Mouse (Mus musculus) c-Kit-positive CD71-negative TER-119-negative erythroid progenitor cells, embryonic 14.5 days (primary cell): ENCODE results near the gene Nat14.

Experiments used
- DNase-seq: peaks from one replicate; pipeline ENCODE4 v3.0.0-alpha.2; 2013; ENCODE audit warnings: low read depth

The Nat14 gene

DNA sequence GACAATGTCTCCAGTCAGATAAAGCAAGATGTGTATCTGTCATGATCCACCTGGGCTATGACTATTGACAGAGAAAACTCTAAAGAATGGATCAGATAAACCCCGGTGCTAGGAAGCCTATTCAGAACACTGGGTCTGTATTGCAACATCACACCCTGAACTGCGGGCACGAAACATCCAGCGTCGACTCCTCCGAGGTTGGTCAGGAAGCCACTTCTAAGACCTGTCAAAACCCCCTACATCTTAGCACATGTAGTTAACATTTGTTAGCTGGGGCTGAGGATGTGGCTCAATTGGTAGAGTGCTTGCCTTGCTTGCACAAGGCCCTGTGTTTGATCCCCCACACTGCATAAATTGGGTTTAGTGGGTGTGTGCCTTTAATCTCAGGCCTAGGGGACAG, 26.6 kb downstream of the Nat14 start:
- no peak for DNase-seq

DNA sequence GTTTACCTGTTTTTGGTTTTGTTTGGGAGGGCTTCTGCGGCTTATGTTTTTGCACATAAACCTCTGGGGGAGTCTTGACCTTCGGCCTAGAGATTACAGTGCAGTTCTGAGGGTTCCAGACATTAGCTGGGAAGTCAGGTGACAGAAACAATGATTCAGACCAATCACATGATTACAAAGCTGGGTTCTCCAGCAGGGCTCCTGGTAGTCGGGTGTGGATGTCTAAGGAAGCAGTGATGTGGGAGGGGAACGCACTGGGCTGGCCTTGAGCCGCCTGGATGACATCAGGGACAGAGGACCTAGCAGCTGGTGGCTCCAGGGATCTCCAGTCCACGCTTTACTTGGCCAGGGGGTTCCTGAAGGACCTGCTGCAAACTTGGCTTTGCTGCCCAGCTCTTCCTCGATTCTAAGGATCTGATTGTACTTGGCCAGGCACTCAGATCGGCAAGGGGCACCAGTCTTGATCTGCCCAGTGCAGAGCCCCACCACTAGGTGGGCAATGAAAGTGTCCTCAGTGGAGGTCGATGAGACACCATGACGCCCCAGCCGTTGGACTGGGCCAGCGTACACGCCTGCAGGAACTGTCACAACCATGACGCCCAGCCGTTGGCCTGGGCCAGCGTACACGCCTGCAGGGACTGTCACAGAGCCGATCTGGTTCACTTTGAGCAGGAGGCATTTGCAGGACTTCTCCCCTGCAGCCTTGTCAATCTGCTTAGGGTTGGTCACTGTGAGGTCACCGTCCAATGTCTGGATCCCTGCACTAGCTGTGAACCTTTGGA, 28.9 kb downstream of the Nat14 start:
- DNase-seq: no peak

DNA sequence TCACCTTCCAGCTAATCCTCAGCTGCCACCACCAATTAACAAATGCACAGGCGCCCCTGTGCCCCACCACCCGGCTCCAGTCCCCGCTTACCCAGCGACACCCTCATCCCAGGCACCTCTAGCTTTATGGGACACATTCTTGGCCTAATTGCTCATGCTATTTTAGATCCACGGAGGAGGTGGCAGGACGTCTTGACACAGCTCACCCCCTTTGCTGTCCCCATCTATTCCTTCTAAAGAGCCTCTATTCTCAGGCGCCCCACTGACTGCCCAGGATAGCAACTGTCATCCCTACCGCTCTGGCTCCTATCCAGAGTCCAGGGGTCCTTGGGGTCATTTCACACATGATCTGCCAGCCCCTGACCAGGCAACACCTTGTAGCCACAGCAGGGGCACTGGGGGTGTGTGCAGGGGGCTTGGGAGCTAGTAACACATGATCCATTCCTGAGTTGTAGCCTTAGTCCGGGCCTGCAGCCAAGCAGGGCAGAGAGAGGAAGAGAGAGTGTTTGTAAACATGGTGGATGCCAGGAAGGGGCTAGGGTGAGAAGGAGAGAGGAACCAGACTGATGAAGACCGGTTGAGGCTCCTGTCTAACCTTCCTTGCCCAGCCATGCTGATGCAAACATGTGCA, 32.1 kb downstream of the Nat14 start:
- no peak for DNase-seq

DNA sequence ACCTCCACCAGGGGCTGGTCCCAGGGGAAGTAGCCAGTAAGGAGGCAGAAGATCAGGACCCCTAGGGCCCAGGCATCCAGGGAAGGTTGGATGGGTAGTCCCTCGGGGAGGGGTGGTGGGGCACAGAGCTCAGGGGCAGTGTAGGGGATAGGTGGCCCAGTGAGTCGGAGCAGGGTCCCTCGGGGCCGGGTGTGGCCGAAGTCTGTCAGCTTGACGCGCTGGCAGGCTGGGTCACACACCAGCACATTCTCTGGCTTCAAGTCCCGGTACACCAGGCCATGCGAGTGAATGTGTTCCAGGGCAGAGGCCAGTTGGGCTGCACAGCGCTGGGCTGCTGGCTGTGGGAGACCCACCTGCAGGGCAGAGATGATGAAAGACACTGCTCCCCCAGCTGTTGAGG, 35.5 kb downstream of the Nat14 start:
- DNase-seq: no peak

DNA sequence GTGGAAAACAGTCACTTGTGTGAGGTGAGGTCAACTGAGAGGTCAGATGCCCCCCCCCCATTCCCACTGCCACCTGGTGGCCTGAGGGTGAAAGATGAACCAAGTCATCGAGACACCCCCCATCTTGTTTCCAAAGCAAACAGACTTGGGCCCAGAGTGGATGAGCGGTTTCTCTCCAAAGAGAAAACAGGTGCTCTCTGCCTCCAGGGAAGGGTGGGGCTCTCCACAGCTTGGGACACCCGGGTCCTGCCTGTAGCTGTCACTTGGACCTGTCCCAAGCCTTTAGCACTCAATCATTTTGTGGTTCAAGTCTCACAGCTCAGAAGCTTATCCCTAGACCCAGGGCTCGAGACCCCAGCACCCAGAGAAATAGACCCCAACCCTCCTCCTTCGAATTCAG, 41.7 kb downstream of the Nat14 start:
- DNase-seq: no peak

DNA sequence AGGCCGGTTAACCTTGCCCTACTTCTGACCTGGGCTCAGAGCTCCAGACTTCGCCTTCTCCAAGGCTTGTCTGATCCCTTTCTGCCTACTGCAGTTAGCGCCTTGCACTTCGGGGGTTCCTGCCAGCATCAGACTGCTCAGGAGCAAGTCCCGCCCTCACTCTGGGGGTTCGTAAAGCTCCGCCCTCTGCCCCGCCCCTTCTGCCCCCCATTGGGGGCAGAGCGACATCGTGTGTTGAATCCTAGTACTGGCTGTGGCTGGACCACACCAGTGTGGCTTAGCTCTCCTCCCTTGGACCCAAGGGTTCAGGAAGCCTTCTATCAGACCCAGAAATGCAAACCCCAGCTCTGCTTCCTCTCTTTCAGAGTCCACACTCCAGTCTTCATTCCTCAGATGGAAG, 42.4 kb downstream of the Nat14 start, which contains the start of gene Sbk2:
Sbk2 (minus strand) TSS at position 135 of the 400 bp plus-strand sequence.
- peak; percentile 64 for DNase-seq

DNA sequence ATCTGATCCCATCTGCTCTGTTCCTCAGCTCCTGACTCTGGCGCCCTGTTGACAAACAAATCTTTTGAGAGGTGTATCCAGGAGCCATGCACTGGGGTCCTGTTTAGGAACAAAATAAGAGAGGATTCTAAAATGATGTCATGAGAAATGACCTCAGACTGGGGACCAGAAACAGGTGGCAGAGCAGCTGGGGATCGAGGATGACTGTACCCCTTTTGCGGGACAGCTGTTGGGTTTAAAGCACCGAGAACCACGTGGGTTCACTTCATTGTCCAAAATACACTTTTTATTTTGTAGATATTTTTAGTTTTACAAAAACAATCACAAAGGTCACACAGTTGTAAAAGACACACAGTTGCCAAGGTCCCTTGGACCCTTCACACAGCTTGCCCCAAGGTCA, 43.2 kb downstream of the Nat14 start:
- no peak for DNase-seq

DNA sequence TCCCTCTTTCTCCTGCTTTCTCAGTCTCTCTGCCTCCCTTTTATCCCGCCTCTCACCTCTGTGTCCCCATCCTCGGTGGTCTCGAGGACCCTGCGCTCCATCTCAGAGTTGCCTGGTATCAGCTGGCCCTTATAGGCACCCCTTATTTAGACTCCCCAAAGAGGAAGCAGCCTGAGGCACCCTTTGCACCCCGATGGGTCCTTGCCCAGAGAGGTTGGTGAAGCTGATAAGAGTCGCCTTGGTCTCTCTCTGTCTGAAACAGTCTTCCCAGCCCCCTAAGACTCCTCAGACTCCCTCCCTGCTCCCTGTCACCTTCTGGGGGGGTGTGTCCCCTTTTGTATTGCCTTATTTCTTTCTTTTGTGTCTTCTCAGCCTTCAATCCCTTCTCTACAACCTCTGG, 49.2 kb downstream of the Nat14 start, which contains the start of gene Sbk3:
Sbk3 (minus strand) TSS at position 101 of the 400 bp plus-strand sequence.
- no peak for DNase-seq

DNA sequence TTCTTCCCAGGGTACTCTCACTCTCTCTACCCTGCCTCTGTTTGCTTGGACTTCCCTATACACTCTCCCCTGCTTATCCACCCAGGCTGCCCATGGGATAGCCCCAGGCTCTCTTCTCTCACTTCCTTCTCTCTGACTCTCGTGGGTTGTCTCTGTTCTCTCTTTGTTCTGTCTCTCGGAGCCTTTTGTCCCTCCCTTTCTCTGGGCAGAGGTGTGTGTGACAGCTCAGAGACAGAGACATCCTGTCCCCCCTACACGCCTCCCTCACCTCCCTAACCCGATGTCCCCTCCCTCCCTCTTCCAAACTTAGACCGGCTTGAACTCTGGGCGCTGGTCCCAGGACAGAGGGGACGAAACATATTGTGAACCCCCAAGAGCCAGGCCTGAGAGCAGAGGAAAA, 49.9 kb downstream of the Nat14 start:
- no peak for DNase-seq

DNA sequence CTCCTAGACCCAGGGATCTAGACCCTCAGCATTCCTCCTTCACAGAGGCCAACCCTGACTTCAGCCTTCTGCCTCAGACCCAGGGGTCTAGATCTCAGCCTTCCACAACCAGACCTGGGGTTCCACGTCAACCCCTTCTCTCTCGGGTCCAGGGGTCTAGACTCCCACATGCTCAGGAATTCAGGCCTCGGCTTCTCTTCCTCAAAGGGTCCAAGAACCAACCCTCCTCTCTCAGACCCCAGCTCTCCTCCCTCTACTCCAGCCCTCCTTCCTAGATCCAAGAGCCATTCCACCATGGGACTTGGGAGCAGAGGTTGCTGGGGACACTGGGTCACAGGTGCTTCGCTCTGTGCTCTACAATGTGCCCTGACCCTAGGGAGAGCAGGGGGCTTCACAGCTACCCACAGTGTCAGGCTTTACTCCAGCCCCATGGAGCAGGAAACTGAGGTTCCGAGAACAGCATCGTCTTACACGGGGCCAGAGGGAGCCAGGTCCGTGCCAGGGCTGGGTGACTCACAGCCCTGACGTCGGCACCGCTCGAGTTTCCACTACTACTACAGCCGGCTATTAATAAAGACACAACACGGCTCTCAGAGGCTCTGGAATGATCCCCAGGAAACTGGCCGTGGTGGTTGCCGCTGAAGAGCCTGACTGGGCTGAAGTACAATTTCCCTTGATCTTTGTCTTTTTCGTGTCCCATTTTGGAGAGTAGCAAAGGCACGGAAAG, 50.7 kb downstream of the Nat14 start:
- DNase-seq: no peak
